Mouse (Mus musculus) v-Abl transformed pro-B cells (cell line): ENCODE results near the gene Gm20883.
"Not testable (repeated sequence)": the region's sequence is repeated elsewhere in the genome, so short reads cannot be mapped to it uniquely, and the experiment has no call there.

Experiments
- in situ Hi-C, 2 experiments: fragments of 400-800 bp; cut with MboI; formaldehyde crosslinking; loops; one replicate each; pipeline ENCODE4 v1.15.1; 2025; ENCODE audit not compliant: unreplicated experiment in 2 of 2

The Gm20883 gene

DNA sequence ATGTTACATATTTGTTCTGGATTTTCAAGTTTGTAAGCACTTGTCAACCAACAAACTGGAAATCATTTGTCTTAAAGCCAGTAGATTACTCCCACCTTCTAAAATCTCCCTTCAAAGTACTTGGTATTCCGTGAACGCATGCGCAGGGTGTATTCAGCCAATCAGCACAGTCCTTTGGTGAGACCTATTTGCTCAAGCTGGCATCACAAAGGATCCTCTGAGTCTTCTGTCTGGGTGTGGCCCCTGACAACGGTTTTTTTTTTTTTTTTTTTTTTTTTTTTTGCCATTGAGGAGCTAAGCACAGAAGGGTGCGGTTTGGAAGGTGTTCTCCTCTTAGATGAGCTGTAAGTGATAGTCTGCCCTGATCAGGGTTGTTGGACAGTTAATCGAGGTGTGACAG lies at the start of gene Gm20883:
Gene Gm20883 (plus strand): TSS at position 301 of the 400 bp plus-strand sequence.
- in situ Hi-C loops: not testable (repeated sequence)
